Mouse (Mus musculus) megakaryocyte-erythroid progenitor cell, adult 5-6 weeks (primary cell): Measurements from ENCODE around the gene Rab31. TPM values are rescaled to one million over a fixed set of nuclear protein-coding genes. Genes with fewer than 3 reads are reported as not detected.

ENCODE experiments used
- ATAC-seq: replicated peaks from 2 replicates; pipeline ENCODE4 v1.8.0; 2016; ENCODE audit warnings: mild to moderate bottlenecking, inconsistent platforms; ENCODE audit not compliant: severe bottlenecking, poor library complexity, low FRiP score, low TSS enrichment
- total RNA-seq, 2 experiments: library from RNA; stranded (forward) in 1 of 2; stranded (reverse) in 1 of 2; fragments of 200-1000, 215-1000 nt in 1 of 2; fragments of >200 nt in 1 of 2; fragmentation: Nextera tagmentation in 1 of 2; gene quantifications; 2 replicates each; pipeline ENCODE4 v1.2.3; 2014 to 2017

The Rab31 gene
- total RNA-seq, 2 experiments from 2014 or later: 1.3 to 3.4 TPM

- no peak for ATAC-seq
Observed at GRCm38 (mm10) chr17:65742969-65743368, 29.6 kb downstream of the Rab31 start.

GRCm38 (mm10) chr17:65742245-65742905 is 30.2 kb downstream of the Rab31 start:
- ATAC-seq: no peak

- ATAC-seq: no peak
Observed at GRCm38 (mm10) chr17:65741565-65741964, 31.0 kb downstream of the Rab31 start.

- ATAC-seq: peak; percentile 50
Observed at GRCm38 (mm10) chr17:65739874-65740725, 32.5 kb downstream of the Rab31 start.

- no peak for ATAC-seq
Observed at GRCm38 (mm10) chr17:65737622-65738021, 34.9 kb downstream of the Rab31 start.

GRCm38 (mm10) chr17:65737175-65737574 is 35.4 kb downstream of the Rab31 start:
- no peak for ATAC-seq

- ATAC-seq: no peak
Observed at GRCm38 (mm10) chr17:65735088-65735487, 37.5 kb downstream of the Rab31 start.

- ATAC-seq: no peak
Observed at GRCm38 (mm10) chr17:65732666-65733065, 39.9 kb downstream of the Rab31 start.

- ATAC-seq: no peak
Observed at GRCm38 (mm10) chr17:65731710-65732109, 40.8 kb downstream of the Rab31 start.

- ATAC-seq: no peak
Observed at GRCm38 (mm10) chr17:65729945-65730741, 42.4 kb downstream of the Rab31 start.

GRCm38 (mm10) chr17:65726755-65727154 is 45.8 kb downstream of the Rab31 start:
- no peak for ATAC-seq

GRCm38 (mm10) chr17:65726274-65726673 is 46.3 kb downstream of the Rab31 start:
- ATAC-seq: 0 out of 2 replicates have a peak, but pooled peaks have one; percentile 45

GRCm38 (mm10) chr17:65725814-65726213 is 46.7 kb downstream of the Rab31 start:
- ATAC-seq: no peak

- ATAC-seq: no peak
Observed at GRCm38 (mm10) chr17:65725381-65725780, 47.2 kb downstream of the Rab31 start.

- peak; percentile 93 for ATAC-seq
Observed at GRCm38 (mm10) chr17:65724254-65724653, 48.3 kb downstream of the Rab31 start.

GRCm38 (mm10) chr17:65723633-65724032 is 48.9 kb downstream of the Rab31 start:
- no peak for ATAC-seq

- ATAC-seq: no peak
Observed at GRCm38 (mm10) chr17:65721330-65721729, 51.2 kb downstream of the Rab31 start.

GRCm38 (mm10) chr17:65719826-65720225 is 52.7 kb downstream of the Rab31 start:
- no peak for ATAC-seq

- no peak for ATAC-seq
Observed at GRCm38 (mm10) chr17:65718578-65718977, 54.0 kb downstream of the Rab31 start.

GRCm38 (mm10) chr17:65717658-65718199 is 54.8 kb downstream of the Rab31 start:
- peak; percentile 62 for ATAC-seq
